Mouse (Mus musculus) lung, postnatal 0 days (tissue): Measurements from ENCODE around the gene Eif3g. TPM values are rescaled to one million over a fixed set of nuclear protein-coding genes. Genes with fewer than 3 reads are reported as not detected.
A peak's percentile ranks its signal among the peaks of the same experiment; 100 is the strongest.

Experiments
- ATAC-seq: fragments of 200-750 bp; cut with Nextera tagmentation; 2 replicates; pipeline ENCODE4 v1.8.0; 2017; ENCODE audit warnings: moderate library complexity
- DNase-seq: peaks from one replicate; pipeline ENCODE4 v3.0.0-alpha.2; 2016; ENCODE audit warnings: low spot score
- H3K27ac ChIP-seq: fragments of 300-500 bp; sonication (generic); 2 replicates; pipeline ENCODE4 v1.5.1; 2014; ENCODE audit warnings: antibody characterized with exemption, mild to moderate bottlenecking, low read length, mixed read lengths
- H3K27me3 ChIP-seq: fragments of 300-500 bp; sonication (generic); replicated peaks from 2 replicates; pipeline ENCODE4 v1.6.1; 2014; ENCODE audit warnings: low read length, mixed read lengths; ENCODE audit not compliant: insufficient read depth
- H3K36me3 ChIP-seq: fragments of 300-500 bp; sonication (generic); 2 replicates; pipeline ENCODE4 v1.6.1; 2014; ENCODE audit warnings: low read length, mixed read lengths; ENCODE audit not compliant: insufficient read depth
- H3K4me1 ChIP-seq: fragments of 300-500 bp; sonication (generic); 2 replicates; pipeline ENCODE4 v1.6.1; 2014; ENCODE audit warnings: antibody characterized with exemption, low read depth, low read length, mixed read lengths; ENCODE audit not compliant: insufficient read depth
- H3K4me2 ChIP-seq: fragments of 300-500 bp; sonication (generic); replicated peaks from 2 replicates; pipeline ENCODE4 v1.6.1; 2014; ENCODE audit warnings: low read depth, mild to moderate bottlenecking, low read length, moderate library complexity, mixed read lengths
- H3K4me3 ChIP-seq: fragments of 300-500 bp; sonication (generic); 2 replicates; pipeline ENCODE4 v1.5.1; 2014; ENCODE audit warnings: low read depth, low read length
- H3K9ac ChIP-seq: fragments of 300-500 bp; sonication (generic); replicated peaks from 2 replicates; pipeline ENCODE4 v1.6.1; 2014; ENCODE audit warnings: low read depth, mild to moderate bottlenecking
- H3K9me3 ChIP-seq: fragments of 300-500 bp; sonication (generic); 2 replicates; pipeline ENCODE4 v1.6.1; 2016; ENCODE audit warnings: low read length, mixed read lengths
- CTCF ChIP-seq: IDR thresholded peaks from 2 replicates; pipeline ENCODE4 v1.5.1; 2016; ENCODE audit warnings: antibody characterized with exemption, mild to moderate bottlenecking
- EP300 ChIP-seq: IDR thresholded peaks from 2 replicates; pipeline ENCODE4 v1.6.1; 2016; ENCODE audit warnings: antibody characterized with exemption, mild to moderate bottlenecking, control low read depth
- WGBS: fragments of 180-500 bp; shearing (Covaris S2); extraction: QIAGEN DNeasy Blood & Tissue Kit; methylation state at CpG from one replicate; pipeline ENCODE4 v1.1.7; 2014; 5-methylcytosine and 5-hydroxymethylcytosine counted together
- polyA plus RNA-seq: library from polyadenylated mRNA; unstranded; fragments of >200 nt; fragmentation: Nextera tagmentation; extraction: Ambion mirVana; gene quantifications from 2 replicates; pipeline ENCODE4 v1.2.1, GENCODE M21; 2015

Gene Eif3g
- polyA plus RNA-seq, 1 experiment from 2014 or later, result 177 TPM

DNA sequence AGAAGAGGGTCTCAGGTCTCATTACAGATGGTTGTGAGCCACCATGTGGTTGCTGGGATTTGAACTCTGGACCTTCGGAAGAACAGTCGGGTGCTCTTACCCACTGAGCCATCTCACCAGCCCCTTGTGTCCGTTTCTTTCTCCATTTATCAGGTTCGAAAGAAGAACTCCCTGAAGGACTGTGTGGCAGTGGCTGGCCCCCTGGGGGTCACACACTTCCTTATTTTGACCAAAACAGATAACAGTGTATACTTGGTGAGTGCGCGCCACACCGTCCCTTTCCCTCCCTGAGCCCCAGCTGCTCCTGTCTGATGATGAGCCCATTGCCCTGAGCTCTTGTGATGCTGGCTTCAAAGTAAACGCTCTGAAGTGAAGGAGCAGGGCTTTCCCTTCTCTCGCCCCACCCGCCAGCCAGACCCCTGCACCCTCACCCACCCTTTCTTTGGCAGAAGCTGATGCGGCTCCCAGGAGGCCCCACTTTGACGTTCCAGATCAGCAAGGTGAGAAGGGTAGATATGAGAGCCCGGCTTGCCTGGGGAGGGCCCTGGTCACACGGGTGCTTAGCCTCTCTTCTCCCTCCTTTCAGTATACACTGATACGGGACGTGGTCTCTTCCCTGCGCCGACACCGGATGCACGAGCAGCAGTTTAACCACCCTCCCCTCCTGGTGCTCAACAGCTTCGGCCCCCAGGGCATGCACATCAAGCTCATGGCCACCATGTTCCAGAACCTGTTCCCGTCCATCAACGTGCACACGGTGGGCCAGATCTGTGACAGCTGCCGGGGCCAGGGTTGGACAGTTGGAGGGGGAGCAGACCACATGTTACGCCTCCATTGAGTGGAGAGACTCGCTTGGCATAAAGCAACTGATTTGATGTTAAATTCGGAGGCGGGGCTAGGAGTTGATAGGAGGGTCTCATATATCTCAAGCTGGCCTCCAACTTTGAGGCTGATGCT lies 9.0 kb downstream of the Eif3g start:
- Histone ChIP-seq H3K27me3 (no peaks in the 10 kb centered on the region), H3K36me3 (peaks cover 17% of the 10 kb centered on the region; the same call in 1 of the 2 replicates), H3K27ac (no peak overlapping the region), H3K4me3 (no peak overlapping the region), H3K9me3 (no peaks in the 10 kb centered on the region), H3K4me1 (no peaks in the 10 kb centered on the region), H3K9ac (no peak overlapping the region), H3K4me2 (0 out of 2 replicates have a peak overlapping the region, but pooled peaks have one; percentile 88)
- TF ChIP-seq CTCF (no peak), EP300 (no peak)
- WGBS, result 73% methylated on average over 29 of the region's 29 CpGs
- DNase-seq (no peak), ATAC-seq (no peak)

DNA sequence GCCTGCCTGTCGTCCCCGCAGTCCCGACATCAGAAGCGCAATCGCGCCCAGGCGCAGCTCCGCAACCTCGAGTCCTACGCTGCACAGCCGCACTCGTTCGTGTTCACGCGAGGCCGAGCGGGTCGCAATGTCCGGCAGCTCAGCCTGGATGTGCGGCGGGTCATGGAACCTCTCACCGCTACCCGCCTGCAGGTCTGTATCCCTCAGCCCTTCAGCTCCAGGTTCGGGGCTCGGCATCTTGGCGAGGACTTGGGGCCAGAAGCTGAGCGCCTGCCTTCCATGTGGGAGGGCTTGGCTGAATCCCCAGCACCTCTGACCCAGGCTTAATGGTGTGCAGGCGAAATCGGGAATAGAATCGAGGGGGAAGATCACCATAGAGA lies 10.0 kb downstream of the Eif3g start:
- H3K9me3 ChIP-seq, result no peaks in the 10 kb centered on the region
- TF ChIP-seq EP300 (no peak), CTCF (no peak)
- H3K4me2 ChIP-seq, result peak overlapping the region; percentile 88
- ATAC-seq (peak; percentile 46), DNase-seq (peak; percentile 29)
- peak overlapping the region; percentile 73 for H3K4me3 ChIP-seq
- peak overlapping the region; percentile 94 for H3K27ac ChIP-seq
- H3K4me1 ChIP-seq, result no peaks in the 10 kb centered on the region
- peak overlapping the region; percentile 71 for H3K9ac ChIP-seq
- under 1% methylated on average over 29 of the region's 30 CpGs for WGBS
- H3K36me3 ChIP-seq, result peaks cover 7% of the 10 kb centered on the region; the same call in 1 of the 2 replicates
- no peaks in the 10 kb centered on the region for H3K27me3 ChIP-seq

- ATAC-seq, result peak; percentile 98
These were observed 10.6 kb downstream of the Eif3g start, which contains the start of gene Ppan for GRCm38 (mm10) chr9:20887704-20888385. TSS of gene Ppan (plus strand) at chr9:20888175.

GRCm38 (mm10) chr9:20887191-20887590 lies 11.2 kb downstream of the Eif3g start:
- peak overlapping the region; percentile 44; the same call in 1 of the 2 replicates for H3K9ac ChIP-seq
- WGBS, result 86% methylated on average over 6 of the region's 6 CpGs
- H3K4me1 ChIP-seq, result no peaks in the 10 kb centered on the region
- H3K4me2 ChIP-seq, result peak overlapping the region; percentile 88; the same call in 1 of the 2 replicates
- no peak for TF ChIP-seq CTCF
- no peak for TF ChIP-seq EP300
- ATAC-seq, result no peak
- peaks cover 6% of the 10 kb centered on the region; the same call in 1 of the 2 replicates for H3K36me3 ChIP-seq
- H3K27ac ChIP-seq, result no peak overlapping the region
- H3K27me3 ChIP-seq, result no peaks in the 10 kb centered on the region
- no peaks in the 10 kb centered on the region for H3K9me3 ChIP-seq
- DNase-seq, result no peak
- H3K4me3 ChIP-seq, result no peak overlapping the region

More at GRCm38 (mm10) chr9:20887704-20888385, 10.6 kb downstream of the Eif3g start, which contains the start of gene Ppan:
- H3K27ac ChIP-seq, result peak within 1 kb of the TSS; percentile 94
- peaks cover 6% of the 10 kb centered on the region; the same call in 1 of the 2 replicates for H3K36me3 ChIP-seq
- no peaks in the 10 kb centered on the region for H3K27me3 ChIP-seq
- under 1% methylated on average over 41 of the region's 43 CpGs for WGBS
- H3K9me3 ChIP-seq, result no peaks in the 10 kb centered on the region
- H3K4me2 ChIP-seq, result peak within 1 kb of the TSS; percentile 88
- TF ChIP-seq EP300, result peak; percentile 83
- TF ChIP-seq CTCF, result 0 out of 2 replicates have a peak, but pooled peaks have one; percentile 0
- peak within 1 kb of the TSS; percentile 71 for H3K9ac ChIP-seq
- H3K4me3 ChIP-seq, result peak within 1 kb of the TSS; percentile 73
- H3K4me1 ChIP-seq, result no peaks in the 10 kb centered on the region
- peak; percentile 99 for DNase-seq

- H3K36me3 ChIP-seq, result peaks cover 6% of the 10 kb centered on the region; the same call in 1 of the 2 replicates
- WGBS, result 93% methylated on average over 2 of the region's 2 CpGs
- H3K4me3 ChIP-seq, result no peak overlapping the region
- H3K27ac ChIP-seq, result no peak overlapping the region
- H3K4me2 ChIP-seq, result no peak overlapping the region
- H3K9me3 ChIP-seq, result no peaks in the 10 kb centered on the region
- H3K9ac ChIP-seq, result no peak overlapping the region
- H3K27me3 ChIP-seq, result no peaks in the 10 kb centered on the region
- TF ChIP-seq EP300 (no peak), CTCF (no peak)
- H3K4me1 ChIP-seq, result no peaks in the 10 kb centered on the region
- ATAC-seq (no peak), DNase-seq (no peak)
These were observed 11.9 kb downstream of the Eif3g start for GRCm38 (mm10) chr9:20886563-20886962.
